Mouse (Mus musculus): ENCODE results near the gene Fam198a. TPM values are rescaled to one million over a fixed set of nuclear protein-coding genes. Genes with fewer than 3 reads are reported as not detected.

Fam198a gene
- polyA plus RNA-seq, 1 experiment from 2014 or later, result 1.7 TPM

- no peak overlapping the region for H3K27ac ChIP-seq
- no peak overlapping the region for H3K4me2 ChIP-seq
- no peak overlapping the region for H3K9ac ChIP-seq
- H3K4me1 ChIP-seq, result no peaks in the 10 kb centered on the region
- ATAC-seq (replicated peaks), result no peak
- H3K36me3 ChIP-seq (replicated peaks), result no peaks in the 10 kb centered on the region
- no peaks in the 10 kb centered on the region for H3K27me3 ChIP-seq (replicated peaks)
- H3K4me3 ChIP-seq, result no peak overlapping the region
- no peaks in the 10 kb centered on the region for H3K9me3 ChIP-seq
- WGBS, result 87% methylated on average over 4 of the region's 4 CpGs
These were observed 38.0 kb upstream of the Fam198a start for GRCm38 (mm10) chr9:121912786-121913185.

DNA sequence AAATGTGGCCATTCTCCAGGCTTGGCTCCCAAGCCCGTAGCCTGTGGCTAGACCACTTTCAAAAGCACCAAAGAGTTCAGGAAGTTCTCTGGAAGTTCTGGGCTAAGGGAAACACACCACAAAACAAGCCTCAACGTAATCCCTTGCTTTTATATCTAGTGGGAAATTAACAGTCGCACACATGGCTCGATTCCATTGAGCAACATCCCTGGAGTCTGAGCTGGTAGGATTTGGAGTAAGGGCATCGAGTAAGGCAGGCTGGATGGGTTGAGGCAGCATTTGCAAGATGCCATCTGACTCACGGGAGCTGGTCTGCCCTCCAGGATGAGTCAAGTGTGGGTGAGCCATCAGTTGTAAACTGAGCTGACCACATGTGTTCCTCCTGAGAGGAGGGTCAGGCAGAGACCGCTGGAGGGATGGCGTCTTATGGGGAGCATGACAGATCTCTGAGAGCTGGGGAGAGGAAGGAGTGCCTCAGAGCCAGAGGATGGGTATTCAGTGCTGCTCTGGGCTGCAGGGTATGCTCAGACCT lies 36.5 kb upstream of the Fam198a start:
- Histone ChIP-seq H3K9me3 (no peaks in the 10 kb centered on the region), H3K4me3 (no peak overlapping the region), H3K27me3 (replicated peaks) (no peaks in the 10 kb centered on the region), H3K4me2 (no peak overlapping the region), H3K27ac (no peak overlapping the region), H3K9ac (no peak overlapping the region), H3K36me3 (replicated peaks) (no peaks in the 10 kb centered on the region), H3K4me1 (no peaks in the 10 kb centered on the region)
- ATAC-seq (replicated peaks), result no peak
- WGBS, result 87% methylated on average over 8 of the region's 8 CpGs

- no peak overlapping the region for H3K4me3 ChIP-seq
- 89% methylated on average over 10 of the region's 10 CpGs for WGBS
- H3K4me2 ChIP-seq, result no peak overlapping the region
- H3K36me3 ChIP-seq (replicated peaks), result no peaks in the 10 kb centered on the region
- H3K27ac ChIP-seq, result no peak overlapping the region
- H3K4me1 ChIP-seq, result no peaks in the 10 kb centered on the region
- H3K9me3 ChIP-seq, result no peaks in the 10 kb centered on the region
- no peak for ATAC-seq (replicated peaks)
- H3K27me3 ChIP-seq (replicated peaks), result no peaks in the 10 kb centered on the region
- H3K9ac ChIP-seq, result no peak overlapping the region
These were observed 35.7 kb upstream of the Fam198a start for GRCm38 (mm10) chr9:121915056-121915455.

GRCm38 (mm10) chr9:121916102-121916501 lies 34.7 kb upstream of the Fam198a start, which contains the start of gene Cyp8b1:
TSS of gene Cyp8b1 (minus strand) at chr9:121916305.
- Histone ChIP-seq H3K4me2 (no peak within 1 kb of the TSS), H3K4me1 (no peaks in the 10 kb centered on the region), H3K27me3 (replicated peaks) (no peaks in the 10 kb centered on the region), H3K36me3 (replicated peaks) (no peaks in the 10 kb centered on the region), H3K4me3 (no peak within 1 kb of the TSS), H3K9me3 (no peaks in the 10 kb centered on the region), H3K9ac (no peak within 1 kb of the TSS), H3K27ac (no peak within 1 kb of the TSS)
- ATAC-seq (replicated peaks), result no peak
- WGBS, result 86% methylated on average over 8 of the region's 8 CpGs

GRCm38 (mm10) chr9:121919027-121919501 lies 31.7 kb upstream of the Fam198a start:
- 75% methylated on average over 10 of the region's 10 CpGs for WGBS
- Histone ChIP-seq H3K4me1 (no peaks in the 10 kb centered on the region), H3K27ac (no peak overlapping the region), H3K9me3 (no peaks in the 10 kb centered on the region), H3K36me3 (replicated peaks) (no peaks in the 10 kb centered on the region), H3K4me3 (no peak overlapping the region), H3K9ac (no peak overlapping the region), H3K27me3 (replicated peaks) (no peaks in the 10 kb centered on the region), H3K4me2 (no peak overlapping the region)
- no peak for ATAC-seq (replicated peaks)

DNA sequence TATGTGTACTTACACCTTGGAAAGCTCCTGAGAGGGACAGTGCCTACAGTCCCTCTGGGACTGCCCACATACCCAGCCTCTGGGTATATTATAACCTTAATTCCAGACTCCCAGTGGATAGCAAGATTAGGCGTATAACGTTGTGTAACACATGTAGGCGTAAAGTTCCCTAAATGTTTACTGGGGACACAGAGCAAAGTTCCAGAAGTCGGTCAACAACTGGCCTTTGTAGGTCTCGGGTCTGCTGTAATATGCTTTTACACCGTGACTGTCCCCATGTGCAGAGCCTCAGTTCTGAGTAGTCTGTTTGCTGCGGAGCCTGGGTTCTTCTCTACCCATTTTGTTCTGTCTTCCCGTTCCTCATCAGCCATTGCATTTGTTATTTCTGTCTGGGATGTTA lies 27.3 kb upstream of the Fam198a start:
- H3K36me3 ChIP-seq (replicated peaks), result no peaks in the 10 kb centered on the region
- no peak overlapping the region for H3K4me2 ChIP-seq
- H3K27me3 ChIP-seq (replicated peaks), result no peaks in the 10 kb centered on the region
- no peaks in the 10 kb centered on the region for H3K4me1 ChIP-seq
- H3K9ac ChIP-seq, result no peak overlapping the region
- WGBS, result 87% methylated on average over 8 of the region's 8 CpGs
- H3K9me3 ChIP-seq, result no peaks in the 10 kb centered on the region
- ATAC-seq (replicated peaks), result no peak
- no peak overlapping the region for H3K27ac ChIP-seq
- no peak overlapping the region for H3K4me3 ChIP-seq

GRCm38 (mm10) chr9:121923906-121924305 lies 26.9 kb upstream of the Fam198a start:
- Histone ChIP-seq H3K4me1 (no peaks in the 10 kb centered on the region), H3K9me3 (no peaks in the 10 kb centered on the region)

DNA sequence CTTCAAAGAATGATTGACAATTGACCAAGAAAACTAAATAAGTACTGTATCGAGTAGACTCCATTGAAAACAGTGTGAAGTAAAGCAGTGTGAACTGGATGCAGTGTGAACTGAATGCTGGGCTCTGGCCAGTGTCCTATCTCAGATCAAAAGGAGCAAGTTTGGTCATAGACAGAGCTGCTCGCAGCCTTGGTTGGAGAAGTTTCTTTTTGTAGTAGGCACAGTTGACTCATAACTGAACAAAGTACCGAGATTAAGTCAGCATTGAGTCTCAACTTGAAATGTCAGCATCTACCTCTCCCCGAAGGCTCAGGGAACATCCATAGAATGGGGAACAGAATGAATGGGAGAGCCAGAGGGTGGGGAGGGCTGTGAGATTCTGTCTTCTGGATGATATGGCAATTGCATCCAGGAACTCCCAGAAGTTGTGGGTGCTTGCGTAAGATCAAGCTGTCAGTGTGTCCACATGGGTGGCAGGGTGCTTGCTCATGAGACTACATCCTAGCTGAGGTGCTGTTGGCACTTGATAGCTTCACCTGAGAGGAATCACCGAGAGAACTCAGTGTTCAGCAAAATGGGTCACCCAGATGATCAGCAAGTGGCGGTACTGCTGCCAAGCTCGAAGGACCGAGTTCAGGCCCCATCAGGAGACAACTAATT lies 25.8 kb upstream of the Fam198a start:
- no peak for ATAC-seq (replicated peaks)
- Histone ChIP-seq H3K27me3 (replicated peaks) (no peaks in the 10 kb centered on the region), H3K4me2 (no peak overlapping the region), H3K36me3 (replicated peaks) (no peaks in the 10 kb centered on the region), H3K4me3 (no peak overlapping the region), H3K4me1 (no peaks in the 10 kb centered on the region), H3K9ac (no peak overlapping the region), H3K27ac (no peak overlapping the region), H3K9me3 (no peaks in the 10 kb centered on the region)
- WGBS, result 91% methylated on average over 9 of the region's 9 CpGs

More at GRCm38 (mm10) chr9:121923906-121924305, 26.9 kb upstream of the Fam198a start:
- no peak overlapping the region for H3K4me3 ChIP-seq
- no peaks in the 10 kb centered on the region for H3K36me3 ChIP-seq (replicated peaks)
- no peak overlapping the region for H3K27ac ChIP-seq
- H3K9ac ChIP-seq, result no peak overlapping the region
- no peak overlapping the region for H3K4me2 ChIP-seq
- ATAC-seq (replicated peaks), result no peak
- H3K27me3 ChIP-seq (replicated peaks), result no peaks in the 10 kb centered on the region
- WGBS, result 64% methylated on average over 5 of the region's 5 CpGs

GRCm38 (mm10) chr9:121925959-121926358 lies 24.8 kb upstream of the Fam198a start:
- Histone ChIP-seq H3K4me2 (no peak overlapping the region), H3K9ac (no peak overlapping the region), H3K36me3 (replicated peaks) (no peaks in the 10 kb centered on the region), H3K9me3 (no peaks in the 10 kb centered on the region), H3K27me3 (replicated peaks) (no peaks in the 10 kb centered on the region), H3K4me3 (no peak overlapping the region), H3K4me1 (no peaks in the 10 kb centered on the region), H3K27ac (no peak overlapping the region)
- ATAC-seq (replicated peaks), result no peak
- WGBS, result 81% methylated on average over 8 of the region's 8 CpGs

- Histone ChIP-seq H3K4me2 (no peak overlapping the region), H3K36me3 (replicated peaks) (no peaks in the 10 kb centered on the region), H3K27ac (no peak overlapping the region), H3K9me3 (no peaks in the 10 kb centered on the region), H3K4me1 (no peaks in the 10 kb centered on the region), H3K27me3 (replicated peaks) (no peaks in the 10 kb centered on the region), H3K9ac (no peak overlapping the region), H3K4me3 (no peak overlapping the region)
- ATAC-seq (replicated peaks), result no peak
- 71% methylated on average over 11 of the region's 11 CpGs for WGBS
These were observed 24.0 kb upstream of the Fam198a start for GRCm38 (mm10) chr9:121926634-121927405.

- 82% methylated on average over 7 of the region's 7 CpGs for WGBS
- no peaks in the 10 kb centered on the region for H3K4me1 ChIP-seq
- no peaks in the 10 kb centered on the region for H3K9me3 ChIP-seq
- no peak overlapping the region for H3K4me3 ChIP-seq
- no peaks in the 10 kb centered on the region for H3K27me3 ChIP-seq (replicated peaks)
- H3K9ac ChIP-seq, result no peak overlapping the region
- H3K27ac ChIP-seq, result no peak overlapping the region
- no peak overlapping the region for H3K4me2 ChIP-seq
- H3K36me3 ChIP-seq (replicated peaks), result no peaks in the 10 kb centered on the region
- no peak for ATAC-seq (replicated peaks)
These were observed 23.1 kb upstream of the Fam198a start for GRCm38 (mm10) chr9:121927721-121928120.

DNA sequence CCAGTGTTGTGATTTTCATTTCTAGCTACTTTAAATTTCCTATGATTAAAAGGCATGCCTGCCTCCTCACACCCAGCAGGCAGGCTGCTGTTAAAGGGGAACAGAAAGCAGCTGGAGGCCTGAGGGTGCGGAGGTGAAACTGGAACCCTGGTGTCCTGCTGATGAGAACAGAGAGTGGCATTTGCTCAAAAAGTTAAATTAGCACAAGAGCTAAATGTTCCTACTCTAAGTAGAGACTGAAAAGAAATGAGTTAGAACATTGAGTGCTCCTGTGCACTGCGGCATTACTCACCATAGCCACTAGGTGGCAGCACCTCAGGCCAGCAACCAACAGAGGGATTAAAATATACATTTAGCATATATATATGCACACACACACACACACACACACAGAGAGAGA lies 22.3 kb upstream of the Fam198a start:
- WGBS, result 26% methylated on average over 2 of the region's 2 CpGs
- H3K4me3 ChIP-seq, result no peak overlapping the region

More for the DNA sequence above, 22.3 kb upstream of the Fam198a start:
- Histone ChIP-seq H3K9ac (no peak overlapping the region), H3K36me3 (replicated peaks) (no peaks in the 10 kb centered on the region), H3K9me3 (no peaks in the 10 kb centered on the region), H3K4me1 (no peaks in the 10 kb centered on the region), H3K27me3 (replicated peaks) (no peaks in the 10 kb centered on the region), H3K27ac (no peak overlapping the region), H3K4me2 (no peak overlapping the region)
- no peak; the same call in 1 of the 2 replicates for ATAC-seq (replicated peaks)

Measured in midbrain, embryonic 15.5 days (tissue).